Mouse (Mus musculus) frontal cortex, adult 2 months (tissue): Measurements from ENCODE around the gene Taar7d. TPM values are rescaled to one million over a fixed set of nuclear protein-coding genes. Genes with fewer than 3 reads are reported as not detected.

Source experiments
- polyA plus RNA-seq: library from polyadenylated mRNA; depleted of rRNA; stranded (reverse); fragments of >200 nt; gene quantifications from 2 replicates; pipeline ENCODE4 v1.2.3, GENCODE M21; 2012; rRNA removed

Taar7d gene
- polyA plus RNA-seq, 1 experiment = not detected

Other genes with a start within 250 kb of the Taar7d start
- gene Rps12, start 239.9 kb upstream of the Taar7d start, polyA plus RNA-seq = 1,411 and 1,452 TPM in 2 replicates
- 20.6 and 29.9 TPM in 2 replicates for gene Slc18b1, start 230.2 kb upstream of the Taar7d start, polyA plus RNA-seq
- 0.04 and 0.12 TPM in 2 replicates for gene Vnn3, start 175.8 kb upstream of the Taar7d start, polyA plus RNA-seq
- 0.50 and 0.61 TPM in 2 replicates for gene Vnn1, start 132.5 kb upstream of the Taar7d start, polyA plus RNA-seq
- gene Taar1, start 106.9 kb upstream of the Taar7d start, polyA plus RNA-seq = not detected in 2 replicates
- not detected in 2 replicates for gene Taar2, start 88.7 kb upstream of the Taar7d start, polyA plus RNA-seq
- not detected in 2 replicates for gene Taar3, start 77.7 kb upstream of the Taar7d start, polyA plus RNA-seq
- not detected in 2 replicates for gene Taar4, start 66.7 kb upstream of the Taar7d start, polyA plus RNA-seq
- gene Taar5, start 56.5 kb upstream of the Taar7d start, polyA plus RNA-seq = not detected in 2 replicates
- not detected in 2 replicates for gene Taar6, start 41.6 kb upstream of the Taar7d start, polyA plus RNA-seq
- not detected in 2 replicates for gene Taar7a, start 33.7 kb upstream of the Taar7d start, polyA plus RNA-seq
- not detected in 2 replicates for gene Taar7b, start 27.3 kb upstream of the Taar7d start, polyA plus RNA-seq
- not detected in 2 replicates for gene Taar7e, start 10.4 kb downstream of the Taar7d start, polyA plus RNA-seq
- gene Taar7f, start 22.3 kb downstream of the Taar7d start, polyA plus RNA-seq = not detected in 2 replicates
- not detected in 2 replicates for gene Taar8a, start 49.3 kb downstream of the Taar7d start, polyA plus RNA-seq
- gene Taar8b, start 65.1 kb downstream of the Taar7d start, polyA plus RNA-seq = not detected in 2 replicates
- gene Taar8c, start 74.7 kb downstream of the Taar7d start, polyA plus RNA-seq = not detected in 2 replicates
- not detected in 2 replicates for gene Taar9, start 82.3 kb downstream of the Taar7d start, polyA plus RNA-seq
- 174 and 175 TPM in 2 replicates for gene Stx7, start 122.1 kb downstream of the Taar7d start, polyA plus RNA-seq
- 6.6 and 6.9 TPM in 2 replicates for gene Moxd1, start 196.3 kb downstream of the Taar7d start, polyA plus RNA-seq